ENCODE assay signal across 8 mouse cellular contexts in the genomic region with DNA sequence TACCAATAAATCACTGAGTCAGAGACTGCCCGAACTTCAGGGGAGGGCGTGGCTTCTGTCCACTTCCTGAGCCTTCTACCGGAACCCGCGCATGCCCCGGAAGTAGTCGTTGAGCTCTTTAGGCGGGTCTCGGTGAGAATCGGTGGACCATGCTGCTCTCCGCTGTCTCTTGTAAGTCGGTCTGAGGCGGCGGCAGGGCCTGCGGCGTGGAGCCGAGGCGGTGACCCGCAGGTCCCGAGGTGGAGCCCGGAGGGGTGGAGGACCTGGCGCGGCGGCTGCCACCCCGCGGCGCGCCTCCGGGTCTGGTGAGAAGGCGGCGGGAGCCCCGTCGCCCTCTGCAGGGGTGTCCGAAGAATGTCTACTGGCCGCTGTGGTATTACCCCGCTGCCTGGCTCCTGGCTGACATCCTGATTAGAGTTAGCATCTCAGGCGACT. TPM values are rescaled to one million over a fixed set of nuclear protein-coding genes. Genes with fewer than 3 reads are reported as not detected.
DNase-seq lines count a peak whose midpoint lies in the region; ATAC-seq and TF ChIP-seq lines count a peak whose summit lies in the region.

No protein-coding gene starts in this region.

- TF ChIP-seq CTCF in testis, adult 2 months (IDR thresholded peaks at IDR 0.05; ENCODE audit: control insufficient read depth, insufficient read depth, insufficient replicate concordance, low read depth, low read length): no peak

- DNase-seq in ES-E14 (ENCODE audit: low read depth, low spot score): peak; percentile 75
- DNase-seq in cerebellum, adult 11-12 months: peak; percentile 79
- peak; percentile 76 for DNase-seq in heart, postnatal 25 days (ENCODE audit: low spot score)
- peak; percentile 56 to 86 for DNase-seq in layer of hippocampus, adult 18-20 months (ENCODE audit: low spot score in 2 of 2)
- peak; percentile 87 to 90 for DNase-seq in lung, adult 18-20 months

- in situ Hi-C loops in ES-E14 (cut with MboI; ENCODE audit: low sequenced_read_pairs in 2 of 2, unreplicated experiment in 2 of 2): no loop called here

- H3K27ac ChIP-seq in ES-E14 (ENCODE audit: insufficient read depth, low read depth, low read length, poor library complexity, severe bottlenecking): peak overlapping the region; percentile 96
- peak overlapping the region; percentile 82 for H3K27ac ChIP-seq in forebrain, embryonic 15.5 days (replicated peaks)
- H3K27ac ChIP-seq in neural tube, embryonic 14.5 days (ENCODE audit: low read depth, low read length): peak overlapping the region; percentile 79
- H3K27ac ChIP-seq in testis, adult 2 months (ENCODE audit: control insufficient read depth, insufficient read depth, low read depth, low read length): peak overlapping the region; percentile 89

- peaks cover 17% of the 10 kb centered on the region for H3K36me3 ChIP-seq in ES-E14 (ENCODE audit: control insufficient read depth, insufficient read depth, low read length, poor library complexity, severe bottlenecking)
- H3K36me3 ChIP-seq in forebrain, embryonic 15.5 days: peaks cover 15% of the 10 kb centered on the region
- H3K36me3 ChIP-seq in neural tube, embryonic 14.5 days (ENCODE audit: control insufficient read depth, insufficient read depth, low read length): peaks cover 10% of the 10 kb centered on the region; the same call in 1 of the 2 replicates
- peaks cover 3% of the 10 kb centered on the region for H3K36me3 ChIP-seq in testis, adult 2 months (ENCODE audit: control insufficient read depth, insufficient read depth, low read length)

- H3K4me1 ChIP-seq in ES-E14 (ENCODE audit: control insufficient read depth in 2 of 2, insufficient read depth in 2 of 2, low read length in 2 of 2, poor library complexity in 1 of 2): peaks cover 3 to 12% of the 10 kb centered on the region in 2 experiments; a peak in 3 of 4 replicates
- H3K4me1 ChIP-seq in forebrain, embryonic 15.5 days: peaks cover 15% of the 10 kb centered on the region
- 0 out of 2 replicates have a peak, but pooled peaks cover 3% of the 10 kb centered on the region for H3K4me1 ChIP-seq in neural tube, embryonic 14.5 days (ENCODE audit: control insufficient read depth, insufficient read depth, low read length)
- no peaks in the 10 kb centered on the region for H3K4me1 ChIP-seq in testis, adult 2 months (ENCODE audit: control insufficient read depth, insufficient read depth, low read length)

- 0% methylated on average over 37 of the region's 37 CpGs for WGBS in forebrain, embryonic 15.5 days
- WGBS in neural tube, embryonic 14.5 days: under 1% methylated on average over 37 of the region's 37 CpGs

- intact Hi-C loops in heart, postnatal 25 days (cut with DNase I): loop anchor here (2.0 to 5.0 kb wide), 2 partner anchors 51 to 523 kb away; a partner anchor contains a TSS

- H3K4me2 ChIP-seq in forebrain, embryonic 15.5 days (replicated peaks): peak overlapping the region; percentile 57
- peak overlapping the region; percentile 57 for H3K4me2 ChIP-seq in neural tube, embryonic 14.5 days (ENCODE audit: low read depth, low read length)

- no peaks in the 10 kb centered on the region for H3K9me3 ChIP-seq in ES-E14 (ENCODE audit: control insufficient read depth, insufficient read depth, low read depth, low read length)
- H3K9me3 ChIP-seq in forebrain, embryonic 15.5 days: no peaks in the 10 kb centered on the region
- H3K9me3 ChIP-seq in neural tube, embryonic 14.5 days (ENCODE audit: control insufficient read depth, low read length): no peaks in the 10 kb centered on the region

- TF ChIP-seq POLR2A in testis, adult 2 months (IDR thresholded peaks at IDR 0.05; ENCODE audit: control insufficient read depth, low read depth, low read length): peak; percentile 70

- ATAC-seq in forebrain, embryonic 15.5 days (replicated peaks): peak; percentile 94
- ATAC-seq in neural tube, embryonic 14.5 days (ENCODE audit: low read depth): peak; percentile 98

- peak overlapping the region; percentile 99 for H3K9ac ChIP-seq in ES-E14 (ENCODE audit: insufficient read depth, low read depth, low read length, poor library complexity, severe bottlenecking)
- H3K9ac ChIP-seq in forebrain, embryonic 15.5 days (replicated peaks): peak overlapping the region; percentile 84
- peak overlapping the region; percentile 74 for H3K9ac ChIP-seq in neural tube, embryonic 14.5 days (replicated peaks; ENCODE audit: low read depth, low read length)

- no peaks in the 10 kb centered on the region for H3K27me3 ChIP-seq in forebrain, embryonic 15.5 days
- H3K27me3 ChIP-seq in neural tube, embryonic 14.5 days (ENCODE audit: control insufficient read depth, insufficient read depth, low read length): no peaks in the 10 kb centered on the region
- no peaks in the 10 kb centered on the region for H3K27me3 ChIP-seq in testis, adult 2 months (ENCODE audit: control insufficient read depth, insufficient read depth, low read length)

- peak overlapping the region; percentile 94 to 100 for H3K4me3 ChIP-seq in ES-E14 (ENCODE audit: insufficient read depth in 1 of 2, low read depth in 1 of 2, low read length in 2 of 2, poor library complexity in 1 of 2, severe bottlenecking in 1 of 2)
- peak overlapping the region; percentile 96 for H3K4me3 ChIP-seq in forebrain, embryonic 15.5 days
- H3K4me3 ChIP-seq in neural tube, embryonic 14.5 days (ENCODE audit: low read depth, low read length): peak overlapping the region; percentile 78
- peak overlapping the region; percentile 100 for H3K4me3 ChIP-seq in testis, adult 2 months (ENCODE audit: control insufficient read depth, low read depth, low read length)

TF ChIP-seq in ES-E14, 5 proteins besides CTCF, POLR2A, EP300 and RAD21:
- TF ChIP-seq ZNF384 (IDR thresholded peaks at IDR 0.05; ENCODE audit: low read depth, low read length) (no peak), MAFK (IDR thresholded peaks at IDR 0.05; ENCODE audit: insufficient read depth, low read depth, low read length) (no peak), ZC3H11A (IDR thresholded peaks at IDR 0.05; ENCODE audit: borderline replicate concordance, low read depth, low read length) (no peak), HCFC1 (IDR thresholded peaks at IDR 0.05; ENCODE audit: borderline replicate concordance, insufficient read depth, low read length) (no peak), CHD2 (IDR thresholded peaks at IDR 0.05; ENCODE audit: low read depth, low read length) (no peak)

RNA-seq across cellular contexts. Expression of a gene that starts 17.1 kb away (rescaled TPM):
- 170 and 172 TPM in 2 replicates for total RNA-seq in ES-E14 (2012; rRNA removed)
- polyA plus RNA-seq in forebrain, embryonic 15.5 days (2015; fragmentation: Nextera tagmentation; extraction: Ambion mirVana): 204 and 220 TPM in 2 replicates
- 100 to 1,000 TPM; 312 to 319 TPM for total RNA-seq in heart, postnatal 25 days (2021)
- total RNA-seq in layer of hippocampus, adult 18-20 months (2021): 10 to 100 TPM; 84.8 to 90.4 TPM
- polyA plus RNA-seq in neural tube, embryonic 14.5 days (2014; fragmentation: Nextera tagmentation; extraction: Ambion mirVana): 189 and 200 TPM in 2 replicates
- polyA plus RNA-seq in testis, adult 2 months (2012; rRNA removed): 18.2 and 22.5 TPM in 2 replicates

Comparison
In these comparisons a context has a peak if more than half of its experiments do, and no peak if none do; other contexts are left out.
1. Peak in every context shown above with its lines: DNase-seq, ATAC-seq, H3K4me3 ChIP-seq and H3K27ac ChIP-seq.